Mouse (Mus musculus): ENCODE data around the gene Gm5089.

- TF ChIP-seq CTCF (IDR thresholded peaks at IDR 0.05; ENCODE audit: low read depth, low read length) (no peak), TAL1 (conservative IDR thresholded peaks at IDR 0.05; ENCODE audit: low read depth, low read length) (no peak), GATA1 (IDR thresholded peaks at IDR 0.05; ENCODE audit: borderline replicate concordance, low read length) (no peak), POLR2AphosphoS5 (IDR thresholded peaks at IDR 0.05; ENCODE audit: insufficient replicate concordance, low read depth, low read length) (no peak)
These were observed 733 bp upstream of the Gm5089 start for GRCm38 (mm10) chr14:122451551-122452145.

Measured in G1E (cell line).